Comparison of ENCODE assay signal across 8 mouse cellular contexts in genomic region chr2:168205681-168206631, GRCm38 (mm10). TPM values are rescaled to one million over a fixed set of nuclear protein-coding genes. Genes with fewer than 3 reads are reported as not detected.
DNase-seq lines count a peak whose midpoint lies in the region; ATAC-seq and TF ChIP-seq lines count a peak whose summit lies in the region.

No protein-coding gene starts in this region.

- H3K4me1 ChIP-seq in lung, adult 2 months (ENCODE audit: control insufficient read depth, insufficient read depth, low read length): peaks cover 21% of the 10 kb centered on the region
- H3K4me1 ChIP-seq in cerebellum, adult 2 months (ENCODE audit: control insufficient read depth, insufficient read depth, low read length): peaks cover 5% of the 10 kb centered on the region; the same call in 1 of the 2 replicates
- peaks cover 20% of the 10 kb centered on the region for H3K4me1 ChIP-seq in liver, adult 2 months (ENCODE audit: control insufficient read depth, insufficient read depth, low read length)
- H3K4me1 ChIP-seq in thymus, adult 2 months (replicated peaks; ENCODE audit: control insufficient read depth, insufficient read depth, low read length): peaks cover 9% of the 10 kb centered on the region

- H3K4me3 ChIP-seq in lung, adult 2 months (replicated peaks; ENCODE audit: extremely low read depth, low read depth, low read length): peak overlapping the region; percentile 92
- H3K4me3 ChIP-seq in cerebellum, adult 2 months (replicated peaks; ENCODE audit: insufficient read depth, low read depth, low read length): peak overlapping the region; percentile 70
- H3K4me3 ChIP-seq in liver, adult 2 months (ENCODE audit: insufficient read depth, low read depth, low read length): peak overlapping the region; percentile 98
- H3K4me3 ChIP-seq in thymus, adult 2 months (ENCODE audit: control insufficient read depth, insufficient read depth, low read length): peak overlapping the region; percentile 96

- TF ChIP-seq POLR2A in lung, adult 2 months (IDR thresholded peaks at IDR 0.05; ENCODE audit: borderline replicate concordance, extremely low read depth, low read depth, low read length): no peak
- TF ChIP-seq POLR2A in cerebellum, adult 2 months (IDR thresholded peaks at IDR 0.05; ENCODE audit: borderline replicate concordance, insufficient read depth, low read length): no peak
- TF ChIP-seq POLR2A in liver, adult 2 months (IDR thresholded peaks at IDR 0.05; ENCODE audit: extremely low read depth, insufficient read depth, low read length): no peak
- no peak for TF ChIP-seq POLR2A in thymus, adult 2 months (IDR thresholded peaks at IDR 0.05; ENCODE audit: control insufficient read depth, extremely low read depth, insufficient read depth, low read length, poor library complexity)

- TF ChIP-seq CTCF in lung, adult 2 months (IDR thresholded peaks at IDR 0.05; ENCODE audit: insufficient read depth, low read length): no peak
- no peak for TF ChIP-seq CTCF in cerebellum, adult 2 months (IDR thresholded peaks at IDR 0.05; ENCODE audit: borderline replicate concordance, insufficient read depth, low read depth, low read length)
- TF ChIP-seq CTCF in liver, adult 2 months (IDR thresholded peaks at IDR 0.05; ENCODE audit: low read depth, low read length): no peak
- TF ChIP-seq CTCF in thymus, adult 2 months (IDR thresholded peaks at IDR 0.05; ENCODE audit: borderline replicate concordance, control insufficient read depth, extremely low read depth, insufficient read depth, low read length, poor library complexity): no peak

- H3K9ac ChIP-seq in liver, adult 2 months (ENCODE audit: low read depth, low read length): peak overlapping the region; percentile 100

- H3K36me3 ChIP-seq in liver, adult 2 months (ENCODE audit: control insufficient read depth, insufficient read depth, low read length): peaks cover 22% of the 10 kb centered on the region
- no peaks in the 10 kb centered on the region; the same call in 1 of the 2 replicates for H3K36me3 ChIP-seq in thymus, adult 2 months (ENCODE audit: control insufficient read depth, insufficient read depth, low read length)

- DNase-seq in lung, adult 2 months: peak; percentile 35
- no peak for DNase-seq in lung, postnatal 25 days (ENCODE audit: low spot score)
- peak in 1 of 2 experiments; percentile 45 for DNase-seq in cerebellum, adult 2 months
- peak; percentile 24 for DNase-seq in kidney, adult 11 months
- DNase-seq in liver, adult 2 months (ENCODE audit: extremely low read depth, low read depth, low spot score): no peak
- peak; percentile 54 for DNase-seq in neural tube, embryonic 10.5 days (ENCODE audit: extremely low spot score, low spot score)
- DNase-seq in thymus, adult 2 months: peak; percentile 50

- peak overlapping the region; percentile 91 for H3K27ac ChIP-seq in cerebellum, adult 2 months (ENCODE audit: insufficient read depth, low read length)
- peak overlapping the region; percentile 93 for H3K27ac ChIP-seq in liver, adult 2 months (replicated peaks; ENCODE audit: insufficient read depth, low read depth, low read length)
- peak overlapping the region; percentile 17 for H3K27ac ChIP-seq in thymus, adult 2 months (ENCODE audit: control insufficient read depth, insufficient read depth, low read length)

- ATAC-seq in frontal cortex, adult (ENCODE audit: low TSS enrichment): 0 out of 2 replicates have a peak, but pooled peaks have one; percentile 28

- H3K79me2 ChIP-seq in liver, adult 2 months (ENCODE audit: control insufficient read depth, insufficient read depth, low read length): peaks cover 33% of the 10 kb centered on the region

- WGBS in lung, adult 2 months: under 1% methylated on average over 49 of the region's 49 CpGs
- WGBS in cerebellum, adult 2 months: 1% methylated on average over 49 of the region's 49 CpGs
- under 1% methylated on average over 49 of the region's 49 CpGs for WGBS in liver, adult 2 months
- under 1% methylated on average over 48 of the region's 49 CpGs for WGBS in thymus, adult 2 months

- no peaks in the 10 kb centered on the region for H3K27me3 ChIP-seq in cerebellum, adult 2 months (ENCODE audit: control insufficient read depth, insufficient read depth, low read length)
- no peaks in the 10 kb centered on the region for H3K27me3 ChIP-seq in liver, adult 2 months (ENCODE audit: control insufficient read depth, insufficient read depth, low read length)
- H3K27me3 ChIP-seq in thymus, adult 2 months (ENCODE audit: control insufficient read depth, insufficient read depth, low read length): no peaks in the 10 kb centered on the region

RNA-seq across cellular contexts. Expression of gene Adnp, which starts 1.0 kb away (rescaled TPM):
- polyA plus RNA-seq in lung, adult 2 months (2012; rRNA removed): 16.2 and 18.3 TPM in 2 replicates
- polyA plus RNA-seq in cerebellum, adult 2 months (2012; rRNA removed): 25.9 and 33.0 TPM in 2 replicates
- 1.4 and 6.4 TPM in 2 replicates for total RNA-seq in liver, adult 2 months (2014; rRNA removed)
- 4.6 and 6.8 TPM in 2 replicates for polyA plus RNA-seq in liver, adult 2 months (2012; rRNA removed)
- polyA plus RNA-seq in thymus, adult 2 months (2012; rRNA removed): 36.0 and 44.6 TPM in 2 replicates

RNA-seq across cellular contexts. Expression of gene Gm20716, which starts 24.2 kb away (rescaled TPM):
- 0.48 and 5.4 TPM in 2 replicates for polyA plus RNA-seq in lung, adult 2 months (2012; rRNA removed)
- 36.1 and 39.9 TPM in 2 replicates for polyA plus RNA-seq in cerebellum, adult 2 months (2012; rRNA removed)
- total RNA-seq in liver, adult 2 months (2014; rRNA removed): 25.8 and 26.4 TPM in 2 replicates
- polyA plus RNA-seq in liver, adult 2 months (2012; rRNA removed): 2.3 and 2.4 TPM in 2 replicates
- polyA plus RNA-seq in thymus, adult 2 months (2012; rRNA removed): 0.50 and 3.8 TPM in 2 replicates

RNA-seq across cellular contexts. Expression of gene Dpm1, which starts 24.4 kb away (rescaled TPM):
- polyA plus RNA-seq in lung, adult 2 months (2012; rRNA removed): 21.4 and 25.5 TPM in 2 replicates
- 26.7 and 28.1 TPM in 2 replicates for polyA plus RNA-seq in cerebellum, adult 2 months (2012; rRNA removed)
- 37.7 and 51.0 TPM in 2 replicates for total RNA-seq in liver, adult 2 months (2014; rRNA removed)
- 30.8 and 31.1 TPM in 2 replicates for polyA plus RNA-seq in liver, adult 2 months (2012; rRNA removed)
- 29.5 and 33.6 TPM in 2 replicates for polyA plus RNA-seq in thymus, adult 2 months (2012; rRNA removed)

RNA-seq across cellular contexts. Expression of gene Mocs3, which starts 24.5 kb away (rescaled TPM):
- 14.4 and 25.9 TPM in 2 replicates for polyA plus RNA-seq in lung, adult 2 months (2012; rRNA removed)
- 13.4 and 14.1 TPM in 2 replicates for polyA plus RNA-seq in cerebellum, adult 2 months (2012; rRNA removed)
- 5.9 and 6.6 TPM in 2 replicates for total RNA-seq in liver, adult 2 months (2014; rRNA removed)
- polyA plus RNA-seq in liver, adult 2 months (2012; rRNA removed): 14.8 and 16.8 TPM in 2 replicates
- polyA plus RNA-seq in thymus, adult 2 months (2012; rRNA removed): 27.4 and 44.0 TPM in 2 replicates

Comparison
In these comparisons a context has a peak if more than half of its experiments do, and no peak if none do; other contexts are left out.
1. DNase-seq: peak in lung, adult 2 months (single experiment), kidney, adult 11 months (single experiment), neural tube, embryonic 10.5 days (single experiment) and thymus, adult 2 months (single experiment); none in lung, postnatal 25 days (single experiment) and liver, adult 2 months (single experiment).
2. H3K27ac ChIP-seq: peak in every context shown above with its lines; median percentile 93 in liver, adult 2 months; 91 in cerebellum, adult 2 months; 17 in thymus, adult 2 months.
3. Peak in every context shown above with its lines, with median percentiles within 50 percentile points of each other: H3K4me3 ChIP-seq.